Mouse (Mus musculus) G1E-ER4 (cell line): ENCODE measurements at regions not wholly inside any gene's neighbourhood (a gene's known extent, or its start where the extent isn't known, plus 50 kb on each side); places are given as distances from the start of the nearest gene placed in this dataset.

Source experiments
- GATA1 ChIP-seq: IDR thresholded peaks from one replicate; pipeline ENCODE4 v1.8.0; 2012; ENCODE audit warnings: low read length, inconsistent platforms

GRCm38 (mm10) chr11:21033823-21034401 lies 57.2 kb upstream of the Peli1 start:
- no peak for TF ChIP-seq GATA1

GRCm38 (mm10) chr11:21036161-21036916 lies 54.8 kb upstream of the Peli1 start:
- TF ChIP-seq GATA1 = no peak

GRCm38 (mm10) chr11:21037267-21037906 lies 53.7 kb upstream of the Peli1 start:
- TF ChIP-seq GATA1 = no peak

GRCm38 (mm10) chr11:21041201-21041600 lies 49.9 kb upstream of the Peli1 start:
- no peak for TF ChIP-seq GATA1
